Mouse (Mus musculus): ENCODE measurements around the gene Mrps2. TPM values are rescaled to one million over a fixed set of nuclear protein-coding genes. Genes with fewer than 3 reads are reported as not detected.

The Mrps2 gene
- polyA plus RNA-seq, 1 experiment from 2014 or later = 43.1 TPM

- no peak for DNase-seq (ENCODE audit: low read depth, low spot score)
- ChIA-PET CTCF (interaction anchor here (1.6 to 5.1 kb wide), 5 partner anchors 11 to 66 kb away, joined by 6 to 65 read pairs (median 13); partner anchors contain the start of gene Gtf3c5), POLR2A (interaction anchor here (1.1 kb wide), 1 partner anchor 29 kb away, joined by 4 read pairs; no protein-coding TSS in a partner anchor)
- H3K27me3 ChIP-seq = no peaks in the 10 kb centered on the region
- in situ Hi-C loops (cut with MboI; ENCODE audit: low pct_unique_long_range_greater_than_20kb) = loop anchor here (5.0 kb wide), 2 partner anchors 34 to 69 kb away; no protein-coding TSS in a partner anchor
- ATAC-seq = no peak
- no peak for TF ChIP-seq CTCF (IDR thresholded peaks at IDR 0.05)
Observed at GRCm38 (mm10) chr2:28518231-28518630, 50.4 kb downstream of the Mrps2 start.

- H3K27me3 ChIP-seq = no peaks in the 10 kb centered on the region
- no peak for DNase-seq (ENCODE audit: low read depth, low spot score)
- CTCF ChIA-PET = interaction anchor here (1.7 kb wide), 1 partner anchor 27 kb away, joined by 5 read pairs; no protein-coding TSS in a partner anchor
- POLR2A ChIA-PET = no interaction called here
- in situ Hi-C loops (cut with MboI; ENCODE audit: low pct_unique_long_range_greater_than_20kb) = no loop called here
- TF ChIP-seq CTCF (IDR thresholded peaks at IDR 0.05) = no peak
- no peak for ATAC-seq
Observed at GRCm38 (mm10) chr2:28520581-28520980, 52.7 kb downstream of the Mrps2 start.

Other genes with a start within 250 kb of the Mrps2 start
- gene Ppp1r26, start 21.3 kb upstream of the Mrps2 start, polyA plus RNA-seq (2021) = 15.5 TPM
- 3.0 TPM for gene 1700007K13Rik, start 1.7 kb upstream of the Mrps2 start, polyA plus RNA-seq (2021)
- gene Gbgt1, start 28.8 kb downstream of the Mrps2 start, polyA plus RNA-seq (2021) = not detected
- not detected for gene Gm10134, start 38.0 kb downstream of the Mrps2 start, polyA plus RNA-seq (2021)
- gene Ralgds, start 45.1 kb downstream of the Mrps2 start, polyA plus RNA-seq (2021) = 45.5 TPM
- gene Cel, start 95.3 kb downstream of the Mrps2 start, polyA plus RNA-seq (2021) = not detected
- 30.5 TPM for gene Gtf3c5, start 115.7 kb downstream of the Mrps2 start, polyA plus RNA-seq (2021)
- not detected for gene Gfi1b, start 153.9 kb downstream of the Mrps2 start, polyA plus RNA-seq (2021)
- gene Tsc1, start 173.2 kb downstream of the Mrps2 start, polyA plus RNA-seq (2021) = 16.8 TPM
- gene Spaca9, start 231.7 kb downstream of the Mrps2 start, polyA plus RNA-seq (2021) = 2.4 TPM
- gene Ak8, start 232.1 kb downstream of the Mrps2 start, polyA plus RNA-seq (2021) = 0.09 TPM